Mouse (Mus musculus) MEL (cell line): ENCODE results near the gene Creb3l2. TPM values are rescaled to one million over a fixed set of nuclear protein-coding genes. Genes with fewer than 3 reads are reported as not detected.

Source experiments
- DNase-seq: peaks from one replicate; pipeline ENCODE4 v3.0.0; 2011; ENCODE audit warnings: low read depth, low spot score
- H3K27ac ChIP-seq: 2 replicates; pipeline ENCODE4 v1.5.1; 2012; ENCODE audit warnings: low read depth, mild to moderate bottlenecking, control low read depth, low read length, moderate library complexity; ENCODE audit not compliant: control insufficient read depth
- H3K27me3 ChIP-seq, 2 experiments: fragments of 150-350 bp in 1 of 2; sonication (generic) in 1 of 2; 2 replicates each; pipeline ENCODE4 v1.6.1; 2012; ENCODE audit warnings: low read length in 2 of 2, mild to moderate bottlenecking in 2 of 2, improper control_type of control experiment in 1 of 2, moderate library complexity in 1 of 2; ENCODE audit not compliant: insufficient read depth in 2 of 2, control insufficient read depth in 1 of 2
- H3K36me3 ChIP-seq, 2 experiments: 2 replicates each; pipeline ENCODE4 v1.6.1; 2012 to 2014; ENCODE audit warnings: low read length in 2 of 2, improper control_type of control experiment in 1 of 2, inconsistent platforms in 1 of 2, mild to moderate bottlenecking in 1 of 2; ENCODE audit not compliant: insufficient read depth in 2 of 2, control insufficient read depth in 1 of 2
- H3K4me1 ChIP-seq, 2 experiments: fragments of 150-350 bp in 1 of 2; sonication (generic) in 1 of 2; 2 replicates each; pipeline ENCODE4 v1.6.1; 2012; ENCODE audit warnings: low read length in 2 of 2, improper control_type of control experiment in 1 of 2, mild to moderate bottlenecking in 1 of 2; ENCODE audit not compliant: insufficient read depth in 2 of 2, control insufficient read depth in 1 of 2
- H3K4me3 ChIP-seq, 2 experiments: fragments of 150-350 bp in 1 of 2; sonication (generic) in 1 of 2; 2 replicates each; pipeline ENCODE4 v1.5.1; 2012; ENCODE audit warnings: low read depth in 2 of 2, low read length in 2 of 2, mild to moderate bottlenecking in 2 of 2, moderate library complexity in 2 of 2, control low read depth in 1 of 2, improper control_type of control experiment in 1 of 2; ENCODE audit not compliant: control insufficient read depth in 1 of 2, insufficient read depth in 1 of 2
- H3K79me2 ChIP-seq: 2 replicates; pipeline ENCODE4 v1.6.1; 2012; ENCODE audit warnings: mild to moderate bottlenecking, low read length, moderate library complexity; ENCODE audit not compliant: control insufficient read depth, poor library complexity, insufficient read depth
- H3K9ac ChIP-seq: 2 replicates; pipeline ENCODE4 v1.6.1; 2012; ENCODE audit warnings: low read depth, mild to moderate bottlenecking, control low read depth, low read length, moderate library complexity; ENCODE audit not compliant: control insufficient read depth, poor library complexity, severe bottlenecking
- H3K9me3 ChIP-seq: fragments of 150-350 bp; sonication (generic); replicated peaks from 2 replicates; pipeline ENCODE4 v1.6.1; 2012; ENCODE audit warnings: mild to moderate bottlenecking, low read length, improper control_type of control experiment, moderate library complexity; ENCODE audit not compliant: insufficient read depth
- CHD1 ChIP-seq: IDR thresholded peaks from 2 replicates; pipeline ENCODE4 v1.6.1; 2012; ENCODE audit warnings: low read depth, mild to moderate bottlenecking, inconsistent platforms, low read length, improper control_type of control experiment
- CTCF ChIP-seq, 3 experiments: IDR thresholded peaks in 2 of 3; conservative IDR thresholded peaks in 1 of 3; 2 replicates each; pipeline ENCODE4 v1.5.1; 2011 to 2012; ENCODE audit warnings: low read length in 3 of 3, low read depth in 2 of 3, mild to moderate bottlenecking in 2 of 3, improper control_type of control experiment in 1 of 3, inconsistent platforms in 1 of 3, mixed read lengths in 1 of 3, moderate library complexity in 1 of 3; ENCODE audit not compliant: control insufficient read depth in 1 of 3, insufficient read depth in 1 of 3, poor library complexity in 1 of 3, severe bottlenecking in 1 of 3
- E2F4 ChIP-seq: IDR thresholded peaks from 2 replicates; pipeline ENCODE4 v1.6.1; 2011; ENCODE audit warnings: low read depth, low read length, improper control_type of control experiment, borderline replicate concordance
- EP300 ChIP-seq, 2 experiments: IDR thresholded peaks; 2 replicates each; pipeline ENCODE4 v1.6.1; 2011; ENCODE audit warnings: improper control_type of control experiment in 2 of 2, low read length in 2 of 2, low read depth in 1 of 2, mild to moderate bottlenecking in 1 of 2
- GATA1 ChIP-seq: IDR thresholded peaks from 2 replicates; pipeline ENCODE4 v1.6.1; 2011; ENCODE audit warnings: low read depth, low read length, improper control_type of control experiment
- HCFC1 ChIP-seq: IDR thresholded peaks from 2 replicates; pipeline ENCODE4 v1.6.1; 2012; ENCODE audit warnings: low read depth, mild to moderate bottlenecking, inconsistent platforms, low read length, improper control_type of control experiment, moderate library complexity
- MAFK ChIP-seq: IDR thresholded peaks from 2 replicates; pipeline ENCODE4 v1.6.1; 2011; ENCODE audit warnings: low read depth, mild to moderate bottlenecking, low read length, improper control_type of control experiment, borderline replicate concordance
- MYB ChIP-seq: IDR thresholded peaks from 2 replicates; pipeline ENCODE4 v1.6.1; 2011; ENCODE audit warnings: mild to moderate bottlenecking, low read depth, low read length, improper control_type of control experiment
- MYC ChIP-seq: IDR thresholded peaks from 2 replicates; pipeline ENCODE4 v1.6.1; 2011; ENCODE audit warnings: low read depth, mild to moderate bottlenecking, low read length, improper control_type of control experiment, moderate library complexity
- NELFE ChIP-seq: IDR thresholded peaks from 2 replicates; pipeline ENCODE4 v1.6.1; 2011; ENCODE audit warnings: low read depth, low read length, improper control_type of control experiment
- NRF1 ChIP-seq: IDR thresholded peaks from 2 replicates; pipeline ENCODE4 v1.6.1; 2014; ENCODE audit warnings: low read depth, mild to moderate bottlenecking, inconsistent platforms, low read length, improper control_type of control experiment, moderate library complexity; ENCODE audit not compliant: poor library complexity, insufficient read depth, severe bottlenecking
- SIN3A ChIP-seq: IDR thresholded peaks from 2 replicates; pipeline ENCODE4 v1.6.1; 2012; ENCODE audit warnings: low read length, improper control_type of control experiment, inconsistent platforms
- TAL1 ChIP-seq: IDR thresholded peaks from 2 replicates; pipeline ENCODE4 v1.6.1; 2012; ENCODE audit warnings: mild to moderate bottlenecking, inconsistent platforms, low read length, moderate library complexity, mixed read lengths
- TBP ChIP-seq: IDR thresholded peaks from 2 replicates; pipeline ENCODE4 v1.8.0; 2011; ENCODE audit warnings: low read depth, low read length, improper control_type of control experiment
- TCF12 ChIP-seq: IDR thresholded peaks from 2 replicates; pipeline ENCODE4 v1.6.1; 2014; ENCODE audit warnings: low read depth, mild to moderate bottlenecking, inconsistent platforms, low read length, improper control_type of control experiment, moderate library complexity
- UBTF ChIP-seq: IDR thresholded peaks from 2 replicates; pipeline ENCODE4 v1.6.1; 2012; ENCODE audit warnings: low read depth, mild to moderate bottlenecking, inconsistent platforms, low read length, improper control_type of control experiment, moderate library complexity, borderline replicate concordance; ENCODE audit not compliant: insufficient read depth
- USF2 ChIP-seq, 2 experiments: IDR thresholded peaks; 2 replicates each; pipeline ENCODE4 v1.6.1; 2011 to 2012; ENCODE audit warnings: improper control_type of control experiment in 2 of 2, low read length in 2 of 2, borderline replicate concordance in 1 of 2, inconsistent platforms in 1 of 2, low read depth in 1 of 2, mild to moderate bottlenecking in 1 of 2; ENCODE audit not compliant: insufficient read depth in 1 of 2
- ZKSCAN1 ChIP-seq: IDR thresholded peaks from 2 replicates; pipeline ENCODE4 v1.6.1; 2012; ENCODE audit warnings: low read depth, mild to moderate bottlenecking, inconsistent platforms, low read length, improper control_type of control experiment, moderate library complexity
- ZNF384 ChIP-seq: IDR thresholded peaks from 2 replicates; pipeline ENCODE4 v1.6.1; 2012; ENCODE audit warnings: low read depth, mild to moderate bottlenecking, inconsistent platforms, low read length, improper control_type of control experiment
- polyA plus RNA-seq, 2 experiments: library from polyadenylated mRNA; stranded (reverse) in 1 of 2; unstranded in 1 of 2; fragments of >175 nt in 1 of 2; fragments of >200 nt in 1 of 2; gene quantifications; 2 replicates each; pipeline versions ENCODE4 v1.2.1 to v1.2.4; 2012; ENCODE audit warnings: low replicate concordance in 2 of 2, low read depth in 1 of 2; ENCODE audit not compliant: insufficient read length in 2 of 2, insufficient read depth in 1 of 2, missing spikeins in 1 of 2
- total RNA-seq: library from RNA; depleted of rRNA; stranded (reverse); fragments of 300-350 nt; gene quantifications from 2 replicates; pipeline ENCODE4 v1.2.3, GENCODE M21; 2012

The Creb3l2 gene
- total and polyA plus RNA-seq, 3 experiments, result not detected

DNA sequence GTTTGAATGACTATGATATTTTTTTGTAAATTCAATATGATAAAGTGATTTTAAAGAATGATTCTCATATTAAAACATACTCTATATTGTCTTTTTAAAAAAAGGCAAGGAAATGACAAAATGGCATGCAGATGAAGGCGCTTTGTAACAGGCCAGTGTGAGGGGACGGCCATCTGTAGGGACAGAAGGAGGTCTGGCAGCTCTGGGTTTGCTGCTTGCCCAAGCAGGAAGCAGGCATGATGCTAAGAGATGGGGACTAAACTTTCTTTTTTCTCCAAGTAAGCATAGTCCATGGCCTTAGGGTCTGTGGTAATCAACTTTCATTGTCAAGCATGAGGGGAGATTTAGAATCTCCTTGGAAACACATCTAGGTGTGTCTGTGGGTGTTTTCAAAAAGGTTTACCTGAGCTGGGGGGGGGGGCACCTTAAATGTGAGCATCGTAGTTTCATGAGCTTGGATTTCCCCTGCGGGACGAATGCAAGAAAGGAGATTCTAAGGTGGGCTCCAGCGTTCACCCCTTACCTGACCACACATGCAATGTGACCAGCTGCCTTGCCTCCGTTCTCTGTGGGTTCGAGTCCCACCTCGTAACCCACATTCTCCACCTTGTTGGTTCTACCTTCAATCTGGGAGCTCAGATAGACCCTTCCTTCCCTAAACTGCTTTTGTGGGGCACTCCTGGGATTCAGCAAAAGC, 115.9 kb downstream of the Creb3l2 start:
- no peak for TF ChIP-seq USF2 (IDR thresholded peaks at IDR 0.05; ENCODE audit: borderline replicate concordance in 1 of 2, insufficient read depth in 1 of 2, low read depth in 1 of 2, low read length in 2 of 2)
- no peak for TF ChIP-seq UBTF
- no peak for TF ChIP-seq MAFK
- no peak for TF ChIP-seq MYB
- no peak for TF ChIP-seq HCFC1
- TF ChIP-seq SIN3A, result no peak
- no peak for TF ChIP-seq TAL1
- no peak for TF ChIP-seq NELFE
- no peak for TF ChIP-seq E2F4
- no peak for TF ChIP-seq MYC
- no peak for TF ChIP-seq ZNF384
- TF ChIP-seq NRF1, result no peak
- TF ChIP-seq CTCF (IDR thresholded peaks at IDR 0.05 in 2 of 3, conservative IDR thresholded peaks at IDR 0.05 in 1 of 3; ENCODE audit: control insufficient read depth in 1 of 3, insufficient read depth in 1 of 3, low read depth in 2 of 3, low read length in 3 of 3, poor library complexity in 1 of 3, severe bottlenecking in 1 of 3), result no peak
- no peaks in the 10 kb centered on the region for H3K27me3 ChIP-seq
- H3K27ac ChIP-seq, result no peak overlapping the region
- H3K36me3 ChIP-seq, result no peaks in the 10 kb centered on the region
- no peak for DNase-seq
- H3K4me3 ChIP-seq, result no peak overlapping the region
- H3K79me2 ChIP-seq, result no peaks in the 10 kb centered on the region
- no peaks in the 10 kb centered on the region for H3K4me1 ChIP-seq
- H3K9ac ChIP-seq, result no peak overlapping the region
- no peaks in the 10 kb centered on the region for H3K9me3 ChIP-seq

DNA sequence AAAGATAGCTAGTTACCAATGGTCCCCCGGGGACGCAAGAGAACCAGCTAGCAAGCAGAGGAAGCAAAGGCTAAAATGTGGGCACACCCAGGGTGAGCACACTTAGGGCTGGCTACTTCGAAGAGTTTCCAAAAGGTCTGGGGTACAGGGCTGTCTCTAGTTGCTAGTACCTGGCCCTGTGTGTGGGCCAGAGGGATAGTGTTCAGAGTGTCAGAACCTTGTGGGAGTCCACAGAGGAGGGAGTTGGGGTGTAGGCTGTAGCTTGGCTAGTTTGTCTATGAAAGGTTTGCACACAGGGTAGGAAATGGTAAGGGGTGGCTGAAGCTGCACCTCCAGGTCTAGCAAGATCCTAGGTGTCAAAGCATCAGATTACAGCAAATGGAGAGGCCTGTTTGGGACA, 116.9 kb downstream of the Creb3l2 start:
- no peaks in the 10 kb centered on the region for H3K27me3 ChIP-seq
- no peak overlapping the region for H3K4me3 ChIP-seq
- H3K27ac ChIP-seq, result no peak overlapping the region
- no peaks in the 10 kb centered on the region for H3K36me3 ChIP-seq
- no peaks in the 10 kb centered on the region for H3K9me3 ChIP-seq
- TF ChIP-seq CHD1 (no peak), GATA1 (no peak), ZKSCAN1 (no peak), EP300 (IDR thresholded peaks at IDR 0.05; ENCODE audit: low read depth in 1 of 2, low read length in 2 of 2) (no peak), TBP (no peak), TCF12 (no peak)
- no peaks in the 10 kb centered on the region for H3K4me1 ChIP-seq
- H3K79me2 ChIP-seq, result no peaks in the 10 kb centered on the region
- no peak overlapping the region for H3K9ac ChIP-seq
- no peak for DNase-seq
